Mouse (Mus musculus) heart, embryonic 10.5 days (tissue): Measurements from ENCODE around the gene Akna. TPM values are rescaled to one million over a fixed set of nuclear protein-coding genes. Genes with fewer than 3 reads are reported as not detected.

Experiments
- DNase-seq: peaks from one replicate; pipeline ENCODE4 v3.0.0-alpha.2; 2017; ENCODE audit warnings: low spot score
- H3K27ac ChIP-seq: fragments of 300-500 bp; sonication (generic); 2 replicates; pipeline ENCODE4 v1.5.1; 2016; ENCODE audit warnings: mild to moderate bottlenecking
- H3K27me3 ChIP-seq: fragments of 300-500 bp; sonication (generic); 2 replicates; pipeline ENCODE4 v1.6.1; 2016; ENCODE audit warnings: mild to moderate bottlenecking; ENCODE audit not compliant: poor library complexity, insufficient read depth, severe bottlenecking
- H3K36me3 ChIP-seq: fragments of 300-500 bp; sonication (generic); 2 replicates; pipeline ENCODE4 v1.6.1; 2016; ENCODE audit warnings: mild to moderate bottlenecking, moderate library complexity
- H3K4me1 ChIP-seq: fragments of 300-500 bp; sonication (generic); 2 replicates; pipeline ENCODE4 v1.6.1; 2016; ENCODE audit warnings: mild to moderate bottlenecking
- H3K4me3 ChIP-seq: fragments of 300-500 bp; sonication (generic); 2 replicates; pipeline ENCODE4 v1.5.1; 2016; ENCODE audit warnings: mild to moderate bottlenecking, moderate library complexity
- H3K9me3 ChIP-seq: fragments of 300-500 bp; sonication (generic); 2 replicates; pipeline ENCODE4 v1.6.1; 2016; ENCODE audit warnings: mild to moderate bottlenecking, moderate library complexity
- WGBS: fragments of 180-500 bp; shearing (Covaris S2); methylation state at CpG from one replicate; pipeline ENCODE4 v1.1.7; 2016; 5-methylcytosine and 5-hydroxymethylcytosine counted together
- polyA plus RNA-seq: library from polyadenylated mRNA; unstranded; fragments of >200 nt; fragmentation: Nextera tagmentation; extraction: Ambion mirVana; gene quantifications from 2 replicates; pipeline ENCODE4 v1.2.1, GENCODE M21; 2016

The Akna gene
- polyA plus RNA-seq, 1 experiment from 2014 or later: 9.0 TPM

DNA sequence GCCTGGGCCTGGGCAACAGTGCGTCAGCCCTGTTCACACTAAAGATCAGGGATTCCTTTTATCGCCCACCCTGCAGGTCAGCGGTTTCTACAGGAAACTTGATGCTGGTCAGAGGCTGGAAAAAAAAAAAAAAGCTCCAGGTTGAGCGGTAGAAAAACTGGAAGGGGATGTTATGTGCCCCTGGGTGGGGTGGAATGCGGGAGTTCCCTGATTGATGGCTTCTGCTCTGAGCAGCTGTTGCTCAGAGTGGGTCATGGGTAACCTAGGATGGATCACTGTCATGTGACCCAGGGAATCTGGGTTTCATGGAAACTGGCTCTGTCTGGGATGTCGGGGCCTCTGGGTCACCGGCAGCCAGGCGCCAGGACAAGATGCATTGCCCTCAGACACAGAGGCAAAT lies 23.2 kb upstream of the Akna start:
- H3K27ac ChIP-seq: no peak overlapping the region
- H3K4me1 ChIP-seq: peaks cover 42% of the 10 kb centered on the region
- no peaks in the 10 kb centered on the region for H3K27me3 ChIP-seq
- no peak overlapping the region for H3K4me3 ChIP-seq
- no peaks in the 10 kb centered on the region for H3K9me3 ChIP-seq
- 65% methylated on average over 8 of the region's 8 CpGs for WGBS
- 0 out of 2 replicates have a peak, but pooled peaks cover 4% of the 10 kb centered on the region for H3K36me3 ChIP-seq
- no peak for DNase-seq

DNA sequence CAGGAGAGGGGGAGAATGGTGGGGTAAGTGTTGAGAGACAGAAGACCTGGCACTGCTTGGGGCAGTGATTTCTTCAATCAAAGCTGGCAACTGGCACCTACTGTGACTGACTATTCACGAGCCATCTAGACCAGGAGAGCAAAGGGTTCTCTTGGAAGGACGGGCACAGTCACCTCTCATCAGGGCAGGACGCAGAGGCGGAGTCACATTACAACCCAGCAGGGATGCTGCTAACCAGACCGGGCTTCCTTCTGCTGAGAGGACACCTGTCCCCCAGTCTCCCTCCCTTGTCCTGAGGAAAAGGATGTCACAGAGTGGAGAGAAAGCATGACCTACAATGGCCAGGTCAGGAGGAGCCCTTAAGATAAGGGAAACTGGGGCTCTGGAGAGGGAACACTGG lies 20.7 kb upstream of the Akna start:
- Histone ChIP-seq H3K27me3 (no peaks in the 10 kb centered on the region), H3K4me1 (peaks cover 32% of the 10 kb centered on the region), H3K27ac (no peak overlapping the region), H3K4me3 (no peak overlapping the region), H3K9me3 (no peaks in the 10 kb centered on the region), H3K36me3 (0 out of 2 replicates have a peak, but pooled peaks cover 4% of the 10 kb centered on the region)
- WGBS: 14% methylated on average over 5 of the region's 5 CpGs
- DNase-seq: no peak

DNA sequence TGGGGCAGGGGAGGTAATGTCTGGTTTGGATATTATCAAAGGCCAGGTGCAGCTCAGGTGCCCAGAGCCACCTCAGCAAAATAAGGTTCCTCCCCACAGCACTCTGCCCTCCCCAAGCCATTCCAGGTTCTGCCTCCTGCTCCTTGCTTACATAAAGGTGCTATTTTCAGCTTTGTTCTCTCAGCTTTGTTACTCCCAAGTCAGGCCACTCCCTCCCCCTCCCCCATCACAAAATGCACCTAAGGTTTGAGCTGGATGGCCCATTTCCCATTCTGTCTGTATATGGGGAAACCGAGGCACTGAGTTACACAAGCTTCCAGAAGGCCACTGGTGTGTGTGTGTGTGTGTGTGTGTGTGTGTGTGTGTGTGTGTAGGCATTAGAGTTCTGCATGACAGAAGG lies 20.1 kb upstream of the Akna start:
- H3K4me3 ChIP-seq: no peak overlapping the region
- H3K4me1 ChIP-seq: peaks cover 33% of the 10 kb centered on the region
- WGBS: 25% methylated on average over 1 of the region's 1 CpGs

GRCm38 (mm10) chr4:63420143-63420920 lies 17.2 kb upstream of the Akna start:
- Histone ChIP-seq H3K36me3 (no peaks in the 10 kb centered on the region), H3K4me3 (no peak overlapping the region), H3K9me3 (no peaks in the 10 kb centered on the region), H3K4me1 (peaks cover 39% of the 10 kb centered on the region), H3K27me3 (peaks cover 9% of the 10 kb centered on the region; the same call in 1 of the 2 replicates), H3K27ac (0 out of 2 replicates have a peak overlapping the region, but pooled peaks have one; percentile 19)
- DNase-seq: no peak
- WGBS: 72% methylated on average over 14 of the region's 14 CpGs

More for the DNA sequence above, 20.1 kb upstream of the Akna start:
- H3K9me3 ChIP-seq: no peaks in the 10 kb centered on the region
- 0 out of 2 replicates have a peak, but pooled peaks cover 4% of the 10 kb centered on the region for H3K36me3 ChIP-seq
- no peak for DNase-seq
- H3K27ac ChIP-seq: no peak overlapping the region
- H3K27me3 ChIP-seq: no peaks in the 10 kb centered on the region

DNA sequence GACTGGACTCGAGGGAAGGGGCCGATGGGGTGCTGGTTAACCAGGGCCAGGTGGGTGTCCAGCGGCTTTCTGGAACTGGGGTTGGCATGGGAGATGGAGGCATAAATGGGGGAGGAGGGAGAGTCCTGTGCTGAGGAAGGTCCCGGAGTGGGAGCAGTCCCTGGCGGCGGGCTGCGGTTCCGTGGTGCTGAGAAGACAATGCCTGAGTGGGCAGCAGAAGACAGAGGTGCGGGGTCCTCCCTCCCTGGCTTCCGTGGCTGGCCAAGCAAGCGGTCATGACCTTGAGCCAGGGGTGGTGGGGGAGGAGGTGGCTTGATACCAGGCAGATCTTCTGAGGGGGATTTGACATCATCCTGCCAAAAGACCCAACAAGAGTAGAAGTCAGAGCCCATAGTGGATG lies 15.1 kb upstream of the Akna start:
- WGBS: 75% methylated on average over 11 of the region's 11 CpGs

GRCm38 (mm10) chr4:63417318-63417957 lies 14.3 kb upstream of the Akna start:
- no peak overlapping the region for H3K4me3 ChIP-seq
- H3K4me1 ChIP-seq: peaks cover 18% of the 10 kb centered on the region
- no peaks in the 10 kb centered on the region for H3K36me3 ChIP-seq
- 28% methylated on average over 9 of the region's 9 CpGs for WGBS
- peaks cover 9% of the 10 kb centered on the region; the same call in 1 of the 2 replicates for H3K27me3 ChIP-seq
- H3K9me3 ChIP-seq: no peaks in the 10 kb centered on the region
- peak; percentile 89 for DNase-seq
- no peak overlapping the region for H3K27ac ChIP-seq

More for the DNA sequence above, 15.1 kb upstream of the Akna start:
- DNase-seq: no peak
- H3K4me3 ChIP-seq: no peak overlapping the region
- peaks cover 26% of the 10 kb centered on the region for H3K4me1 ChIP-seq
- H3K27ac ChIP-seq: no peak overlapping the region
- H3K27me3 ChIP-seq: peaks cover 9% of the 10 kb centered on the region; the same call in 1 of the 2 replicates
- H3K9me3 ChIP-seq: no peaks in the 10 kb centered on the region
- H3K36me3 ChIP-seq: no peaks in the 10 kb centered on the region

- Histone ChIP-seq H3K36me3 (no peaks in the 10 kb centered on the region), H3K4me1 (peaks cover 21% of the 10 kb centered on the region), H3K4me3 (no peak overlapping the region), H3K27me3 (peaks cover 9% of the 10 kb centered on the region; the same call in 1 of the 2 replicates), H3K9me3 (no peaks in the 10 kb centered on the region), H3K27ac (no peak overlapping the region)
- no peak for DNase-seq
- WGBS: 77% methylated on average over 5 of the region's 5 CpGs
Observed at GRCm38 (mm10) chr4:63414951-63415350, 11.8 kb upstream of the Akna start.

DNA sequence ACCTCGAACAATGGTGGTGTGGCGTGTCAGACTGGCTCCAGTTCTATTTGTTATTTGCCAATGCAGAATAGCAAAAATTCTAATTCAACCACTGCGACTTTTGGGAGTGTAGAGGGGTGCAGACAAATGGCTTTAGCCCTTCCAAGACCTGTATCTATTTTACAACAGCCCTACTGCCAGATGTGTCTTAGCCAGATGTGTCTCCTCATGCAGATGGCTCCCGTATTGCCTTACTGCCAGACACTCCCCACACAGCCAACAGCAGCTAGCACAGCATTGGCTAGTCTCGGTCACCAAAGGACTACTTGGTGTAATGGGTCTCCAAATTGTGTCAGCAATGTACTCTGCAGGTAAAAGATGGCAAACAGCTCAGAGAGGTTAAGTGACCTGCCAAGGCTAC lies 8.1 kb upstream of the Akna start:
- no peak overlapping the region for H3K4me3 ChIP-seq
- H3K27ac ChIP-seq: no peak overlapping the region
- DNase-seq: no peak
- peaks cover 29% of the 10 kb centered on the region for H3K4me1 ChIP-seq
- no peaks in the 10 kb centered on the region for H3K36me3 ChIP-seq
- H3K9me3 ChIP-seq: no peaks in the 10 kb centered on the region
- peaks cover 16% of the 10 kb centered on the region; the same call in 1 of the 2 replicates for H3K27me3 ChIP-seq
- 59% methylated on average over 5 of the region's 5 CpGs for WGBS

DNA sequence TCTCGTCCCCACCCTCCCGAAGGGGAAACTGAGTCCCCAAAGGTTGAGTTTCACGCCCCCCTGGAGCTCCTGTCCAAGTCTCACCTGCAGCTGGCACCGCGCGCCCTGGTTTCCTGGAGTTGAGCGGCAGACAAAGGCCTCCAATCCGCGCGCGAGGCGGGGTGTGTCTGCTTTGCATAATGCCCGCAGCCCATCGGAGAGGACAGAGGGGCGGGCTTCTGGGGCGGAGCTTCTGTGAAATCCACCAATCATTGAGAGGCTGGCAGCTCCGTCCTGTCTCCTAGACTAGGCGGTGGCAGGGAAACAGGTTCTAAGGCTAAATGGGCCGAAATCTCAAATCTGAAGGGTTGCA lies 7.4 kb upstream of the Akna start:
- Histone ChIP-seq H3K27ac (peak overlapping the region; percentile 49), H3K27me3 (peaks cover 17% of the 10 kb centered on the region; the same call in 1 of the 2 replicates), H3K4me1 (peaks cover 35% of the 10 kb centered on the region), H3K4me3 (peak overlapping the region; percentile 75), H3K9me3 (no peaks in the 10 kb centered on the region), H3K36me3 (no peaks in the 10 kb centered on the region)
- DNase-seq: peak; percentile 96
- 1% methylated on average over 19 of the region's 19 CpGs for WGBS

DNA sequence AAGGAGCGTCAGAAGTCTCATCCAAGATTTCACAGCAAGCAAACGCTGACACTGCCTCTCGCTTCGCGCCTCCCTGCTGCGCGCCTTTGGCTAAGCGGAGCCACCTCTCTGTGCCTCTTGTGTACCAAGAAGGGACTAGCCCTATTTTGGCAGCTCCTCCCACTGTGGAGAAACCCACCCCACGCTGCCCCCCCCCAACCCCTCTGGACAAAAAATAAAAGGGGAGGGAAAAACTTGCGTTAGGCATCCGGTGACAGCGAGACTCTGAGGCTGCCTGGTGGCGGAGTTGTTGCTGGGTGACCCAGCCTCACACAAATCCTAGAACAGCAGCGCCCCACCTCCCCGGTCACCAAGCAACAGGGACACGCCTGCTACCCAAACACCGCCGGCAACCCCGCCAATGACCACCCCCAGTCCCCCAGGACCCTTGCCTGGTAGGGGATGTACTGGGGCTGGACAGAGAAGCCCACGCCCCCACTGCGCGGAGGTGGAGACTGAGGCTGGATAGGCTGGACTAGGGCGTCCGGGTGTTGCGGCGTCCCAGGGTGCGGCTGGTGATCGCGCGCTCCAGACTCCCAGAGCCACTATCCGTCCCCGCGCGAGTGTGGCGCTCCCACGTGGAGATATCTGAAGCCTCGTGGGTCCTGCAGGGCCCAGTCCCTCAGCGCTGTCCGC lies 6.9 kb upstream of the Akna start:
- Histone ChIP-seq H3K27ac (peak overlapping the region; percentile 49), H3K4me1 (peaks cover 40% of the 10 kb centered on the region), H3K36me3 (no peaks in the 10 kb centered on the region), H3K9me3 (no peaks in the 10 kb centered on the region), H3K4me3 (peak overlapping the region; percentile 75), H3K27me3 (peaks cover 17% of the 10 kb centered on the region; the same call in 1 of the 2 replicates)
- under 1% methylated on average over 39 of the region's 39 CpGs for WGBS
- peak; percentile 90 for DNase-seq

DNA sequence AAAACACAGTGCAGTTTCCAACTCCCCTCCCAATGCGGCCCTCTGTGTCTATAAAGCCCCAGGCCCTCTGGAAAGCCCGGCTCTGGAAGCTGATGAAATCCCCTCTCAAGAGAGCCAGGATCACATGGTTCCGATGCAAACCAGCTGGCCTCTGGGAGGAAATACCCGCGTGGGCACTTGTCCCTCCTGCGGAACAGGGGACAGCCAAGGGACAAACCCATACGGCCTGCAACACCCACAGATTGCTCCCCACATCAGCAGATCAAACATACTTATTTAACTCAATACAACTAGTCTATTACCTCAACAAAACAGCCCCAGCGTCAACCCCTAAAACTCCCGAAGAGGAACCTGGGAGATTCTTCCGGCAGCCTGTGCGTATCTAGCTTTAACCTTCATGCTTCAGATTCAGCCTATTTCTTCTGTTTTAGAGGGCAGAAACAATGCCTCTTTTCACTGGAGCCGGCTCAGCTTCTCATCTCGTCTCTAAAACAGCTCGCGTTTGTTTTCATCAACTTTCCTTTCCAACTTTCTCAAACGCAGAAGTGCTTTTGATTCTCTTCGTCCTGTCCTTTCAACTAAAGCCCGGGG lies 6.3 kb upstream of the Akna start:
- Histone ChIP-seq H3K27me3 (peaks cover 17% of the 10 kb centered on the region; the same call in 1 of the 2 replicates), H3K4me1 (peaks cover 47% of the 10 kb centered on the region), H3K4me3 (peak overlapping the region; percentile 75), H3K27ac (no peak overlapping the region), H3K36me3 (no peaks in the 10 kb centered on the region), H3K9me3 (no peaks in the 10 kb centered on the region)
- 5% methylated on average over 18 of the region's 18 CpGs for WGBS
- DNase-seq: no peak

- no peak for DNase-seq
- 6% methylated on average over 8 of the region's 8 CpGs for WGBS
- Histone ChIP-seq H3K9me3 (no peaks in the 10 kb centered on the region), H3K27me3 (peaks cover 17% of the 10 kb centered on the region; the same call in 1 of the 2 replicates), H3K27ac (no peak overlapping the region), H3K36me3 (no peaks in the 10 kb centered on the region), H3K4me3 (no peak overlapping the region), H3K4me1 (peaks cover 54% of the 10 kb centered on the region)
Observed at GRCm38 (mm10) chr4:63408649-63409048, 5.5 kb upstream of the Akna start.
